ENCODE assay signal across 8 mouse cellular contexts in genomic region chr16:32078991-32079511, GRCm38 (mm10). TPM values are rescaled to one million over a fixed set of nuclear protein-coding genes. Genes with fewer than 3 reads are reported as not detected.
DNase-seq lines count a peak whose midpoint lies in the region; ATAC-seq and TF ChIP-seq lines count a peak whose summit lies in the region.

Pak2 (minus strand) TSS chr16:32079342.

- no peaks in the 10 kb centered on the region for H3K9me3 ChIP-seq in heart, embryonic 10.5 days
- H3K9me3 ChIP-seq in kidney, embryonic 16.5 days (ENCODE audit: low read length) = no peaks in the 10 kb centered on the region

- peak; percentile 90 for DNase-seq in A20 (ENCODE audit: low read depth, low spot score)
- DNase-seq in heart, embryonic 10.5 days (ENCODE audit: low spot score) = peak; percentile 96
- DNase-seq in liver, adult 2 months (ENCODE audit: extremely low read depth, low read depth, low spot score) = peak; percentile 71
- DNase-seq in splenic B cell, adult 2 months (ENCODE audit: low read depth, low spot score) = peak; percentile 92

- ATAC-seq in kidney, embryonic 16.5 days (ENCODE audit: low FRiP score, low TSS enrichment) = peak; percentile 96

- H3K4me1 ChIP-seq in bone marrow macrophage, adult 2 months (ENCODE audit: control insufficient read depth, insufficient read depth, low read length) = peaks cover 12% of the 10 kb centered on the region
- peaks cover 3% of the 10 kb centered on the region; the same call in 1 of the 2 replicates for H3K4me1 ChIP-seq in embryonic fibroblast, embryonic 13.5 days (ENCODE audit: control insufficient read depth, insufficient read depth, low read length)
- H3K4me1 ChIP-seq in heart, embryonic 10.5 days = peaks cover 15% of the 10 kb centered on the region
- H3K4me1 ChIP-seq in kidney, embryonic 16.5 days (ENCODE audit: insufficient read depth, low read length) = peaks cover 18% of the 10 kb centered on the region
- peaks cover 13% of the 10 kb centered on the region; the same call in 1 of the 2 replicates for H3K4me1 ChIP-seq in liver, adult 2 months (ENCODE audit: control insufficient read depth, insufficient read depth, low read length)

- H3K9ac ChIP-seq in kidney, embryonic 16.5 days (replicated peaks; ENCODE audit: low read length) = peak within 1 kb of the TSS; percentile 98
- H3K9ac ChIP-seq in liver, adult 2 months (ENCODE audit: low read depth, low read length) = peak within 1 kb of the TSS; percentile 93

- 2% methylated on average over 48 of the region's 60 CpGs for WGBS in heart, embryonic 10.5 days
- under 1% methylated on average over 35 of the region's 60 CpGs for WGBS in kidney, embryonic 16.5 days
- WGBS in liver, adult 2 months = under 1% methylated on average over 49 of the region's 60 CpGs

- peak within 1 kb of the TSS; percentile 87 for H3K27ac ChIP-seq in bone marrow macrophage, adult 2 months (ENCODE audit: insufficient read depth, low read depth, low read length)
- peak within 1 kb of the TSS; percentile 72 for H3K27ac ChIP-seq in embryonic fibroblast, embryonic 13.5 days (ENCODE audit: insufficient read depth, low read length)
- H3K27ac ChIP-seq in heart, embryonic 10.5 days = peak within 1 kb of the TSS; percentile 99
- H3K27ac ChIP-seq in kidney, embryonic 16.5 days (ENCODE audit: low read length) = peak within 1 kb of the TSS; percentile 97
- peak within 1 kb of the TSS; percentile 71 for H3K27ac ChIP-seq in liver, adult 2 months (replicated peaks; ENCODE audit: insufficient read depth, low read depth, low read length)

- no peaks in the 10 kb centered on the region for H3K27me3 ChIP-seq in heart, embryonic 10.5 days (ENCODE audit: insufficient read depth, poor library complexity, severe bottlenecking)
- H3K27me3 ChIP-seq in kidney, embryonic 16.5 days (ENCODE audit: insufficient read depth, low read length) = no peaks in the 10 kb centered on the region
- H3K27me3 ChIP-seq in liver, adult 2 months (ENCODE audit: control insufficient read depth, insufficient read depth, low read length) = no peaks in the 10 kb centered on the region
- H3K27me3 ChIP-seq in myocyte (ENCODE audit: control insufficient read depth, insufficient read depth, insufficient read length) = no peaks in the 10 kb centered on the region
- H3K27me3 ChIP-seq in splenic B cell, adult 2 months (ENCODE audit: control insufficient read depth, insufficient read depth, low read length, poor library complexity, severe bottlenecking) = no peaks in the 10 kb centered on the region

- TF ChIP-seq CTCF in bone marrow macrophage, adult 2 months (IDR thresholded peaks at IDR 0.05; ENCODE audit: low read depth, low read length) = no peak
- TF ChIP-seq CTCF in embryonic fibroblast, embryonic 13.5 days (IDR thresholded peaks at IDR 0.05; ENCODE audit: borderline replicate concordance, insufficient read depth, low read length) = no peak
- no peak for TF ChIP-seq CTCF in liver, adult 2 months (IDR thresholded peaks at IDR 0.05; ENCODE audit: low read depth, low read length)

- peak within 1 kb of the TSS; percentile 99 for H3K4me3 ChIP-seq in bone marrow macrophage, adult 2 months (ENCODE audit: insufficient read depth, low read length)
- H3K4me3 ChIP-seq in embryonic fibroblast, embryonic 13.5 days (ENCODE audit: insufficient read depth, low read length) = peak within 1 kb of the TSS; percentile 97
- peak within 1 kb of the TSS; percentile 98 for H3K4me3 ChIP-seq in heart, embryonic 10.5 days
- peak within 1 kb of the TSS; percentile 89 for H3K4me3 ChIP-seq in kidney, embryonic 16.5 days (ENCODE audit: low read length)
- peak within 1 kb of the TSS; percentile 84 for H3K4me3 ChIP-seq in liver, adult 2 months (ENCODE audit: insufficient read depth, low read depth, low read length)
- H3K4me3 ChIP-seq in myocyte = peak within 1 kb of the TSS; percentile 63

- peaks cover 20% of the 10 kb centered on the region for H3K79me2 ChIP-seq in liver, adult 2 months (ENCODE audit: control insufficient read depth, insufficient read depth, low read length)
- peaks cover 43% of the 10 kb centered on the region for H3K79me2 ChIP-seq in myocyte (ENCODE audit: control insufficient read depth, insufficient read depth)

- H3ac ChIP-seq in myocyte (ENCODE audit: control insufficient read depth, insufficient read length) = peak within 1 kb of the TSS; percentile 97

- H3K4me2 ChIP-seq in kidney, embryonic 16.5 days (replicated peaks; ENCODE audit: low read depth, low read length) = peak within 1 kb of the TSS; percentile 64
- peak within 1 kb of the TSS; percentile 81 for H3K4me2 ChIP-seq in myocyte (ENCODE audit: low read depth)

- H3K36me3 ChIP-seq in heart, embryonic 10.5 days = peaks cover 15% of the 10 kb centered on the region
- H3K36me3 ChIP-seq in kidney, embryonic 16.5 days (ENCODE audit: insufficient read depth, low read length) = peaks cover 4% of the 10 kb centered on the region; the same call in 1 of the 2 replicates
- peaks cover 4% of the 10 kb centered on the region; the same call in 1 of the 2 replicates for H3K36me3 ChIP-seq in liver, adult 2 months (ENCODE audit: control insufficient read depth, insufficient read depth, low read length)
- H3K36me3 ChIP-seq in myocyte (ENCODE audit: control insufficient read depth, insufficient read depth) = no peaks in the 10 kb centered on the region
- H3K36me3 ChIP-seq in splenic B cell, adult 2 months (ENCODE audit: control insufficient read depth, insufficient read depth, low read length, poor library complexity, severe bottlenecking) = no peaks in the 10 kb centered on the region

- TF ChIP-seq POLR2A in bone marrow macrophage, adult 2 months (IDR thresholded peaks at IDR 0.05; ENCODE audit: borderline replicate concordance, low read depth, low read length) = peak; percentile 68; the same call in 1 of the 2 replicates
- TF ChIP-seq POLR2A in embryonic fibroblast, embryonic 13.5 days (IDR thresholded peaks at IDR 0.05; ENCODE audit: low read depth, low read length) = peak; percentile 91
- peak; percentile 78 for TF ChIP-seq POLR2A in liver, adult 2 months (IDR thresholded peaks at IDR 0.05; ENCODE audit: extremely low read depth, insufficient read depth, low read length)
- TF ChIP-seq POLR2A in myocyte (IDR thresholded peaks at IDR 0.05; ENCODE audit: insufficient read length, low read depth) = peak; percentile 94

TF ChIP-seq in myocyte, 11 proteins besides CTCF, POLR2A, EP300 and RAD21:
- no peak for TF ChIP-seq SRF (IDR thresholded peaks at IDR 0.05; ENCODE audit: control insufficient read depth, insufficient read length, low read depth)
- TF ChIP-seq POLR2AphosphoS2 (IDR thresholded peaks at IDR 0.05; ENCODE audit: insufficient read length, low read depth) = peak; percentile 97
- TF ChIP-seq MYOD1 (IDR thresholded peaks at IDR 0.05; ENCODE audit: control insufficient read depth in 1 of 3, insufficient read length in 2 of 3, low read depth in 2 of 3) = peak in 1 of 3 experiments; percentile 24

RNA-seq across cellular contexts. Expression of gene Pak2, which starts in this region (rescaled TPM):
- 58.8 and 63.0 TPM in 2 replicates for polyA plus RNA-seq in bone marrow macrophage, adult 2 months (2012; ENCODE audit: insufficient read depth, insufficient read length, missing spikeins)
- 61.3 and 61.4 TPM in 2 replicates for polyA plus RNA-seq in embryonic fibroblast, embryonic 13.5 days (2011; ENCODE audit: insufficient read length, low read depth, missing spikeins)
- polyA plus RNA-seq in heart, embryonic 10.5 days (2016; fragmentation: Nextera tagmentation; extraction: Ambion mirVana) = 32.5 and 32.8 TPM in 2 replicates
- polyA plus RNA-seq in kidney, embryonic 16.5 days (2015; fragmentation: Nextera tagmentation; extraction: Ambion mirVana) = 38.2 and 40.3 TPM in 2 replicates
- total RNA-seq in liver, adult 2 months (2014; rRNA removed) = 11.0 and 11.8 TPM in 2 replicates
- polyA plus RNA-seq in liver, adult 2 months (2012; rRNA removed) = 5.8 and 6.3 TPM in 2 replicates
- polyA plus RNA-seq in myocyte (2012; fragmentation: generic; extraction: Trizol) = 10.9 TPM

Comparison
In these comparisons a context has a peak if more than half of its experiments do, and no peak if none do; other contexts are left out.
1. Peak in every context shown above with its lines: DNase-seq, ATAC-seq, H3K4me3 ChIP-seq and H3K27ac ChIP-seq.